Mouse (Mus musculus) ovary, postnatal 10 days (tissue): ENCODE data around the gene Bmp8b.
"Not testable (repeated sequence)": the region's sequence is repeated elsewhere in the genome, so short reads cannot be mapped to it uniquely, and the experiment has no call there.

Source experiments
- DNase-seq: peaks from one replicate; pipeline ENCODE4 v3.0.0; 2022; ENCODE audit warnings: low spot score

Gene Bmp8b

GRCm38 (mm10) chr4:123111275-123111983 is 6.5 kb downstream of the Bmp8b start:
- not testable (repeated sequence) for DNase-seq

- no peak for DNase-seq
Observed at GRCm38 (mm10) chr4:123112216-123112764, 7.3 kb downstream of the Bmp8b start.

- not testable (repeated sequence) for DNase-seq
Observed at GRCm38 (mm10) chr4:123114651-123115050, 9.7 kb downstream of the Bmp8b start.

GRCm38 (mm10) chr4:123116011-123116410 is 11.0 kb downstream of the Bmp8b start, which contains the start of gene Oxct2b:
Gene Oxct2b (plus strand): TSS chr4:123116266.
- DNase-seq: no peak

- DNase-seq: not testable (repeated sequence)
Observed at GRCm38 (mm10) chr4:123116640-123117039, 11.7 kb downstream of the Bmp8b start.

- no peak for DNase-seq
Observed at GRCm38 (mm10) chr4:123121286-123121685, 16.3 kb downstream of the Bmp8b start.

- DNase-seq: no peak
Observed at GRCm38 (mm10) chr4:123126626-123127025, 21.7 kb downstream of the Bmp8b start.

GRCm38 (mm10) chr4:123127051-123127450 is 22.1 kb downstream of the Bmp8b start:
- no peak for DNase-seq

GRCm38 (mm10) chr4:123137551-123137950 is 32.6 kb downstream of the Bmp8b start:
- DNase-seq: no peak

GRCm38 (mm10) chr4:123139513-123140154 is 34.7 kb downstream of the Bmp8b start, which contains the start of gene Ppie:
Gene Ppie (minus strand): TSS chr4:123139951.
- DNase-seq: peak; percentile 58

- DNase-seq: no peak
Observed at GRCm38 (mm10) chr4:123147446-123148150, 42.6 kb downstream of the Bmp8b start.

GRCm38 (mm10) chr4:123152003-123152402 is 47.0 kb downstream of the Bmp8b start:
- no peak for DNase-seq

GRCm38 (mm10) chr4:123152976-123153375 is 48.0 kb downstream of the Bmp8b start:
- DNase-seq: no peak

- DNase-seq: no peak
Observed at GRCm38 (mm10) chr4:123155004-123155403, 50.0 kb downstream of the Bmp8b start.

- DNase-seq: no peak
Observed at GRCm38 (mm10) chr4:123155427-123155826, 50.5 kb downstream of the Bmp8b start.

- no peak for DNase-seq
Observed at GRCm38 (mm10) chr4:123155840-123156239, 50.9 kb downstream of the Bmp8b start.

GRCm38 (mm10) chr4:123160571-123160970 is 55.6 kb downstream of the Bmp8b start:
- DNase-seq: no peak

- not testable (repeated sequence) for DNase-seq
Observed at GRCm38 (mm10) chr4:123161251-123161650, 56.3 kb downstream of the Bmp8b start.

- no peak for DNase-seq
Observed at GRCm38 (mm10) chr4:123162305-123162917, 57.4 kb downstream of the Bmp8b start.

- DNase-seq: no peak
Observed at GRCm38 (mm10) chr4:123164157-123164556, 59.2 kb downstream of the Bmp8b start.

- DNase-seq: no peak
Observed at GRCm38 (mm10) chr4:123171811-123172210, 66.8 kb downstream of the Bmp8b start.
